Mouse (Mus musculus) ES-Bruce4 (cell line): ENCODE measurements around the gene Grip1. TPM values are rescaled to one million over a fixed set of nuclear protein-coding genes. Genes with fewer than 3 reads are reported as not detected.

Experiments used
- H3K27ac ChIP-seq: 2 replicates; pipeline ENCODE4 v1.5.1; 2012; ENCODE audit warnings: low read length, inconsistent platforms; ENCODE audit not compliant: insufficient read depth
- H3K27me3 ChIP-seq: 2 replicates; pipeline ENCODE4 v1.6.1; 2012; ENCODE audit warnings: mild to moderate bottlenecking, low read length, inconsistent platforms; ENCODE audit not compliant: control insufficient read depth, poor library complexity, insufficient read depth, severe bottlenecking
- H3K36me3 ChIP-seq: 2 replicates; pipeline ENCODE4 v1.6.1; 2012; ENCODE audit warnings: inconsistent platforms, mild to moderate bottlenecking, low read length, moderate library complexity; ENCODE audit not compliant: control insufficient read depth, poor library complexity, insufficient read depth, severe bottlenecking
- H3K4me1 ChIP-seq: one replicate; pipeline ENCODE4 v1.8.1; 2011; ENCODE audit warnings: low read length; ENCODE audit not compliant: control insufficient read depth, insufficient read depth
- H3K4me3 ChIP-seq: 2 replicates; pipeline ENCODE4 v1.5.1; 2011; ENCODE audit warnings: low read depth, mild to moderate bottlenecking, low read length
- H3K9ac ChIP-seq: 2 replicates; pipeline ENCODE4 v1.6.1; 2012; ENCODE audit warnings: low read depth, mild to moderate bottlenecking, inconsistent platforms; ENCODE audit not compliant: poor library complexity, severe bottlenecking
- H3K9me3 ChIP-seq: replicated peaks from 2 replicates; pipeline ENCODE4 v1.6.1; 2012; ENCODE audit warnings: mild to moderate bottlenecking, low read length, inconsistent platforms; ENCODE audit not compliant: control insufficient read depth, poor library complexity, insufficient read depth, severe bottlenecking
- CTCF ChIP-seq: IDR thresholded peaks from one replicate; pipeline ENCODE4 v1.8.1; 2011; ENCODE audit warnings: low read depth, low read length
- EP300 ChIP-seq: IDR thresholded peaks from 2 replicates; pipeline ENCODE4 v1.6.1; 2011; ENCODE audit warnings: low read depth, low read length; ENCODE audit not compliant: insufficient read depth
- POLR2A ChIP-seq: IDR thresholded peaks from one replicate; pipeline ENCODE4 v1.8.1; 2011; ENCODE audit warnings: low read length; ENCODE audit not compliant: insufficient read depth
- polyA plus RNA-seq: library from polyadenylated mRNA; stranded (reverse); fragments of >200 nt; gene quantifications from 2 replicates; pipeline ENCODE4 v1.2.4, GENCODE M21; 2011; ENCODE audit warnings: low read depth; ENCODE audit not compliant: missing spikeins, insufficient read depth, insufficient read length

The Grip1 gene
- polyA plus RNA-seq, 1 experiment, result 10.3 TPM

DNA sequence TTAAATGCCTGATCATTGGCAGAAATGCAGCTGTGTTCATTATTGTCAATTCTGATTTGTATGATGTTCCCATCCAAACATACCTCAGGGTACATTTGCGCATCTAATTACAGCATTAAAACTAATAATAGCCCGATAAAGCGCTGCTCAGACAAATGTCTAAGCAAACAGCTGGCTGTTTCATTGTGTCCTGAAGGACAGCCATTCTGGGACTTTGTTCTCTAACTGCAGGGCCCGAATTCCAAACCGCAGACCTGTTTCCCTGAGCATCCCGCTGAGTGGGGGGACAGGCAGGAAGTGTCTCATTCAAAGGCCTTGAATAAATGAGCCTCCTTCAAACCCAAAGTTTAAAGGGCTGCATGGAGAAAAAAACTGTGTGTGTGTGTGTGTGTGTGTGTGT, 30.1 kb downstream of the Grip1 start:
- no peaks in the 10 kb centered on the region for H3K36me3 ChIP-seq
- no peak overlapping the region for H3K9ac ChIP-seq
- TF ChIP-seq CTCF, result no peak
- no peak for TF ChIP-seq POLR2A
- TF ChIP-seq EP300, result no peak
- H3K27ac ChIP-seq, result no peak overlapping the region
- H3K4me3 ChIP-seq, result no peak overlapping the region
- no peaks in the 10 kb centered on the region for H3K4me1 ChIP-seq
- no peaks in the 10 kb centered on the region for H3K9me3 ChIP-seq
- H3K27me3 ChIP-seq, result no peaks in the 10 kb centered on the region

DNA sequence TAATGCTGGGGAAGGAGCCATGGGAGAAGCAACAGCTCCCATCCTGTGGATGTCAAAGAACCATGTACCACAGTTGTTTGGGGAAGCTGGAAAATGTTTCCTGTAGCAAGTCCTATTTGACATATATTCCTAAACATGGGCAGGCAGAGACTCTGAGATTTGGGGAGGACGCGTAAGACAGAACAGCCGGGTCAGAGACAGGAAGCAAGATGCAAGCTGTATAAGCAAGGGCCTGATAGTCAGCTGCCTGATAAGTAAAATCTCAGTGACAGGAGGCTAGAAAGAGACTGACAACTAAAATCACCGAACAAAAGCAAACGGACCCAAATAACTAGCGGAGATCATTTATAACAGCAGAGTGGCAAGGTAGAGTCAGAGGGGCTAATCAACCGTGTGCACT, 33.3 kb downstream of the Grip1 start:
- no peaks in the 10 kb centered on the region for H3K36me3 ChIP-seq
- H3K4me3 ChIP-seq, result no peak overlapping the region
- no peaks in the 10 kb centered on the region for H3K9me3 ChIP-seq
- H3K4me1 ChIP-seq, result no peaks in the 10 kb centered on the region
- H3K27me3 ChIP-seq, result no peaks in the 10 kb centered on the region
- H3K27ac ChIP-seq, result no peak overlapping the region
- TF ChIP-seq POLR2A, result no peak
- TF ChIP-seq CTCF, result no peak
- no peak for TF ChIP-seq EP300
- no peak overlapping the region for H3K9ac ChIP-seq

DNA sequence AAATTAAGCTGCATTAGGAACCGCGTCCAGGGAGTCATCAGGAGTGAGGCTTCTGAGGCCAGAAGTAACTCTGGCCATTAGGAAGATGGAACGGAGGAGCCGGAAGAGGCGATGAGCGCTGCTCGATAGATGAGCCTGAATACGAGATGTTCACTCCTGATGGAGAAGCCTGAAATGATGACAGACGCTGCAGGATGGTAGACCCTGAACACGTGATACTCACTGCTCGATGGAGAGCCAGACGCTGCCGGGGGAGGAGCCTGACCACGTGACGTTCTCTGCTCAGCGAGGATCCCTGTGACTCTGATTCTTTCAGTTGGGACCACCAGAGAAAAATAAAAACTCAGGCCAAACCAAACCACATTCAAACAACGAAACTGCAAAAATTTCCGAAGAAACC, 37.2 kb downstream of the Grip1 start:
- H3K9ac ChIP-seq, result no peak overlapping the region
- H3K27ac ChIP-seq, result no peak overlapping the region
- no peaks in the 10 kb centered on the region for H3K36me3 ChIP-seq
- H3K9me3 ChIP-seq, result no peaks in the 10 kb centered on the region
- no peak overlapping the region for H3K4me3 ChIP-seq
- TF ChIP-seq POLR2A, result no peak
- TF ChIP-seq CTCF, result no peak
- TF ChIP-seq EP300, result no peak
- H3K27me3 ChIP-seq, result no peaks in the 10 kb centered on the region
- no peaks in the 10 kb centered on the region for H3K4me1 ChIP-seq

DNA sequence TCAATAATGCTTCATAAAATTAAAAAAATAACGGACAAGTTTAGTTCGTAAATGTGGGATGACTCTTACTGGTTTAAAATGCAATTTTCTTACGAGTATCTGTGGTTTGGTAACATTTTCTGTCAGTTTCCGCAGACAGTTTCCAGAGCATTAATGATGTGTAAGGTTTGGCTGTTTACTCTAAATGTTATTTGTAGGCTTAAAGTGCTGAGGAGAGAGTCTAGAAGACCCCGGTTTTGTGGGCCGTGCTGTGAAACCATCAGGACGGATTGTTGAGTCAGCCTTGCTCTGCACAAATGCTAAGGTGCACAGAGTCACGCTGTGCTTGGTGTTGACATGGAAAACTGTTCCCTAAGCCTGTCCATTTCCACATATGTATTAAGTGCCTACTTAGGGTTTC, 41.7 kb downstream of the Grip1 start:
- Histone ChIP-seq H3K36me3 (no peaks in the 10 kb centered on the region), H3K4me1 (no peaks in the 10 kb centered on the region), H3K4me3 (no peak overlapping the region), H3K27ac (no peak overlapping the region), H3K9me3 (0 out of 2 replicates have a peak, but pooled peaks cover 5% of the 10 kb centered on the region), H3K27me3 (no peaks in the 10 kb centered on the region), H3K9ac (no peak overlapping the region)
- TF ChIP-seq CTCF (no peak), POLR2A (no peak), EP300 (no peak)

DNA sequence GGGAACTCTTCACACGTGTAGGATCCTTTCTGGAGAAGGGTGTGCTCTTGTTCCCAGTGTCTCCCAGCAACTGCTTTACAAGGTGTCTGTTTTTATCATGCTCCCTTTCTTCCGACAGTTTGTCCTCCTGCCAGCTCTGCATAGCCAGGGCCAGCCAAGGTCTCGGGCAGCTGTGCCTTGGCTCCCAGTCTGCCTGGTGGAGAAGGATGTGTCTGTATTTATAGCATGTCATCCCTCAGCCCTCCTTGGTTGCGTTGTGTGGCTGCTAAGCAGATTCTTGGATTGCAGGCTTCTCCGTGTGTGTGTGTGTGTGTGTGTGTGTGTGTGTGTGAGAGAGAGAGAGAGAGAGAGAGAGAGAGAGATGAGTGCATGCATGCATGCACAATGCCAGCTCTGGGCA, 42.6 kb downstream of the Grip1 start:
- H3K4me1 ChIP-seq, result no peaks in the 10 kb centered on the region
- H3K27me3 ChIP-seq, result no peaks in the 10 kb centered on the region
- H3K4me3 ChIP-seq, result no peak overlapping the region
- H3K27ac ChIP-seq, result no peak overlapping the region
- TF ChIP-seq POLR2A (no peak), EP300 (no peak)
- H3K9me3 ChIP-seq, result 0 out of 2 replicates have a peak, but pooled peaks cover 5% of the 10 kb centered on the region
- no peaks in the 10 kb centered on the region for H3K36me3 ChIP-seq
- no peak overlapping the region for H3K9ac ChIP-seq

DNA sequence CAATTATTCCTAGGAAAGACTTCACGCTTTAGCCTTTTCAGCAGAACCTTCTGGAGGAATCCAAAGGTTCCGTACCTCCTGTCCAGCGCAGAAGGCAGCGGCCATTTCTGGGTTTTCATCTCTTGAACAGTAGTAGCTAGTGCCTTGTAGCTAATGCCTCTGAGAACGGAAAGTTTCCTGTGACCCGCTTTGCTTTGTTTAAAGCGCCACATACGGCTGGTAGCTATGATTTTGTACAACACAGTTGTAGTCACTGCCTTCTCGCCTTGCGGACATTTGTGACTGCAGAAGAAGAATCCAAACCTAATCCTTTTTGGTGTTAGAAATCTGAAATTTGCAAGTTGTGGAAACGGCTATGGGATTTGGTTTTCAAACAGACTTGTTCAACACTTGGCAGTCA, 68.1 kb downstream of the Grip1 start:
- Histone ChIP-seq H3K36me3 (no peaks in the 10 kb centered on the region), H3K9me3 (no peaks in the 10 kb centered on the region), H3K4me3 (no peak overlapping the region), H3K9ac (no peak overlapping the region), H3K4me1 (no peaks in the 10 kb centered on the region), H3K27me3 (no peaks in the 10 kb centered on the region), H3K27ac (no peak overlapping the region)
- no peak for TF ChIP-seq EP300
- no peak for TF ChIP-seq CTCF
- TF ChIP-seq POLR2A, result no peak
